Mouse (Mus musculus): ENCODE measurements around the gene Gm49320.

The Gm49320 gene

GRCm38 (mm10) chr8:4238434-4239192 lies at the start of gene Gm49320, which contains the start of gene Map2k7:
Gene Gm49320, plus strand, starts transcription at chr8:4238865.
Gene Map2k7, plus strand, starts transcription at chr8:4238740.
- DNase-seq = peak; percentile 100

GRCm38 (mm10) chr8:4189031-4189722 lies 49.5 kb upstream of the Gm49320 start:
- DNase-seq = no peak

GRCm38 (mm10) chr8:4192305-4192704 lies 46.4 kb upstream of the Gm49320 start:
- no peak for DNase-seq

- DNase-seq = peak; percentile 85 to 95
These were observed 45.7 kb upstream of the Gm49320 start for GRCm38 (mm10) chr8:4192807-4193587.

GRCm38 (mm10) chr8:4193588-4193894 lies 45.1 kb upstream of the Gm49320 start:
- no peak for DNase-seq

- no peak for DNase-seq
These were observed 37.3 kb upstream of the Gm49320 start for GRCm38 (mm10) chr8:4201321-4201720.

- no peak for DNase-seq
These were observed 33.2 kb upstream of the Gm49320 start for GRCm38 (mm10) chr8:4205246-4206123.

- no peak for DNase-seq
These were observed 32.3 kb upstream of the Gm49320 start for GRCm38 (mm10) chr8:4206182-4207015.

GRCm38 (mm10) chr8:4207016-4207350 lies 31.7 kb upstream of the Gm49320 start:
- DNase-seq = no peak

- DNase-seq = no peak
These were observed 27.6 kb upstream of the Gm49320 start for GRCm38 (mm10) chr8:4211097-4211496.

GRCm38 (mm10) chr8:4212809-4213209 lies 25.9 kb upstream of the Gm49320 start:
- DNase-seq = peak in 1 of 2 experiments; percentile 36

GRCm38 (mm10) chr8:4213210-4214005 lies 25.3 kb upstream of the Gm49320 start:
- peak; percentile 34 to 52 for DNase-seq

GRCm38 (mm10) chr8:4214006-4214980 lies 24.4 kb upstream of the Gm49320 start:
- peak; percentile 39 to 52 for DNase-seq

GRCm38 (mm10) chr8:4216296-4216695 lies 22.4 kb upstream of the Gm49320 start:
- no peak for DNase-seq

GRCm38 (mm10) chr8:4216791-4217621 lies 21.7 kb upstream of the Gm49320 start, which contains the start of gene Prr36:
Gene Prr36, minus strand, starts transcription at chr8:4217459.
- no peak for DNase-seq

GRCm38 (mm10) chr8:4219617-4220016 lies 19.0 kb upstream of the Gm49320 start:
- no peak for DNase-seq

GRCm38 (mm10) chr8:4222059-4222458 lies 16.6 kb upstream of the Gm49320 start:
- DNase-seq = no peak

GRCm38 (mm10) chr8:4226323-4226722 lies 12.3 kb upstream of the Gm49320 start:
- DNase-seq = no peak
